Mouse (Mus musculus): ENCODE measurements around the gene Cntn6. TPM values are rescaled to one million over a fixed set of nuclear protein-coding genes. Genes with fewer than 3 reads are reported as not detected.

Gene Cntn6
- polyA plus RNA-seq, 2 experiments: 0.02 TPM; not detected in 1

DNA sequence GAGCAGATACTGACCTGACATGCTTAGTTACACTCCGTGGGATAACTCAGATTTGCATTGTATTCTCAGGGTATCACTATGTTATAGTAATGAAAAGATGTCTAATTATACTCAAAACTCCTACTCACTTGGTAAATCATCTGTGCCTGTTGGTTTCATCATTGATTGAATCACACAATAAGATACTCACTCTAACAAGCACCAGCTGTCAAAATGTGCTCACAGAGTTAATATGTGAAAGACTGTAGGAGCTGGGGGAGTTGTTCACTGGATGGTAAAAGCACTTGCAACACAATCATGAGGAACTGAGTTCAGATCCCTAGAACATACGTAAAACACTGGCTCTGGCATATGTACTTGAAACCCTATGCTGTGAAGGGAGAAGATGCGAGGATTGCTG, 398.5 kb downstream of the Cntn6 start:
- Histone ChIP-seq H3K9me3 (ENCODE audit: control insufficient read depth, low read length) (no peaks in the 10 kb centered on the region), H3K4me1 (replicated peaks; ENCODE audit: control insufficient read depth in 2 of 2, insufficient read depth in 2 of 2, low read length in 1 of 2) (no peaks in the 10 kb centered on the region), H3K4me3 (ENCODE audit: insufficient read depth in 1 of 2, low read depth in 2 of 2, low read length in 2 of 2) (no peak overlapping the region), H3K27me3 (ENCODE audit: control insufficient read depth, insufficient read depth, low read length) (no peaks in the 10 kb centered on the region), H3K9ac (replicated peaks) (no peak overlapping the region), H3K36me3 (replicated peaks; ENCODE audit: control insufficient read depth, insufficient read depth, low read depth) (no peaks in the 10 kb centered on the region), H3K27ac (no peak overlapping the region), H3K4me2 (ENCODE audit: low read depth) (no peak overlapping the region)
- 55% methylated on average over 3 of the region's 3 CpGs for WGBS (ENCODE audit: insufficient replicate concordance)
- no peak for TF ChIP-seq EP300 (IDR thresholded peaks at IDR 0.05; ENCODE audit: low read depth)
- no peak for TF ChIP-seq CTCF (IDR thresholded peaks at IDR 0.05; ENCODE audit: low read depth)
- ATAC-seq (ENCODE audit: insufficient read depth) (no peak), DNase-seq (ENCODE audit: low read depth in 3 of 3, low spot score in 3 of 3) (no peak)
